Mouse (Mus musculus) C2C12 (cell line): ENCODE measurements at regions not wholly inside any gene's neighbourhood (a gene's known extent, or its start where the extent isn't known, plus 50 kb on each side); places are given as distances from the start of the nearest gene placed in this dataset.

Source experiments
- H3K27me3 ChIP-seq: one replicate; pipeline ENCODE4 v1.6.1; 2011; ENCODE audit not compliant: control insufficient read depth, insufficient read depth, insufficient read length
- H3K36me3 ChIP-seq: one replicate; pipeline ENCODE4 v1.6.1; 2011; ENCODE audit not compliant: control insufficient read depth, insufficient read depth
- H3K4me3 ChIP-seq: one replicate; pipeline ENCODE4 v1.5.1; 2011; ENCODE audit warnings: mild to moderate bottlenecking, control low read depth; ENCODE audit not compliant: poor library complexity, insufficient read depth, severe bottlenecking
- H3K79me2 ChIP-seq: one replicate; pipeline ENCODE4 v1.6.1; 2011; ENCODE audit not compliant: control insufficient read depth, insufficient read depth
- H3K79me3 ChIP-seq: one replicate; pipeline ENCODE4 v1.6.1; 2011; ENCODE audit warnings: low read depth, control low read depth
- H3ac ChIP-seq: one replicate; pipeline ENCODE3; 2011; ENCODE audit warnings: low read depth; ENCODE audit not compliant: control insufficient read depth, insufficient read length
- CEBPB ChIP-seq: IDR thresholded peaks from one replicate; pipeline ENCODE4 v1.6.1; 2011; ENCODE audit warnings: low read depth, mild to moderate bottlenecking, control low read depth, moderate library complexity
- CTCF ChIP-seq: IDR thresholded peaks from one replicate; pipeline ENCODE4 v1.5.1; 2011; ENCODE audit not compliant: control insufficient read depth, insufficient read depth, insufficient read length
- FOSL1 ChIP-seq: IDR thresholded peaks from one replicate; pipeline ENCODE4 v1.8.0; 2011; ENCODE audit warnings: mild to moderate bottlenecking, low read length; ENCODE audit not compliant: poor library complexity, insufficient read depth, severe bottlenecking
- MAX ChIP-seq: IDR thresholded peaks from one replicate; pipeline ENCODE4 v1.6.1; 2011; ENCODE audit warnings: mild to moderate bottlenecking, control low read depth
- MYOD1 ChIP-seq: IDR thresholded peaks from one replicate; pipeline ENCODE4 v1.6.1; 2011; ENCODE audit warnings: low read depth; ENCODE audit not compliant: control insufficient read depth, insufficient read length
- MYOG ChIP-seq: IDR thresholded peaks from one replicate; pipeline ENCODE4 v1.6.1; 2011; ENCODE audit not compliant: control insufficient read depth, insufficient read length; ENCODE audit errors: extremely low read depth
- USF1 ChIP-seq: IDR thresholded peaks from one replicate; pipeline ENCODE4 v1.6.1; 2011; ENCODE audit warnings: low read depth, mild to moderate bottlenecking, control low read depth, moderate library complexity

DNA sequence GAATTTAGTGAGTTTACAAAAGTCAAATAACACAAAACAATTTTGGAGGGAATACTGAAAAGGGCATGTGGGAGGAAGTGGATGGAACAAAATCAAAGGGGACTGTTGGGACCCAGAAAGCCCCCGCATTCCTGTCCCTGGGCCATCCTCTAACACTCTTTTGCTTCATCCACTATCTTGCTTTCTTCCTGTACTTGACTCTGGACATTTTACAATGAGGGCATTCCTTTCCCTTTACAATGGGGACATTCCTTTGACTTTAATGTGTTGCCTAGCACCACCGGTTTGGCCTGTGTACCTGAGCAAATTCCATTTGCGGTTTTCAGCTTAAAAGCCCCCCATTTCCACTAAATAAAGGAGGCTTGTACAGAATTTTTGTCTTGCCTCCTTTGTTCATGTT lies 1341.0 kb downstream of the Pcdh17 start:
- Histone ChIP-seq H3ac (no peak overlapping the region), H3K36me3 (no peaks in the 10 kb centered on the region), H3K4me3 (no peak overlapping the region), H3K79me2 (no peaks in the 10 kb centered on the region), H3K27me3 (no peaks in the 10 kb centered on the region), H3K79me3 (no peaks in the 10 kb centered on the region)
- TF ChIP-seq MYOG = no peak
- no peak for TF ChIP-seq MAX
- no peak for TF ChIP-seq FOSL1
- no peak for TF ChIP-seq MYOD1
- TF ChIP-seq USF1 = no peak
- no peak for TF ChIP-seq CTCF
- TF ChIP-seq CEBPB = no peak

DNA sequence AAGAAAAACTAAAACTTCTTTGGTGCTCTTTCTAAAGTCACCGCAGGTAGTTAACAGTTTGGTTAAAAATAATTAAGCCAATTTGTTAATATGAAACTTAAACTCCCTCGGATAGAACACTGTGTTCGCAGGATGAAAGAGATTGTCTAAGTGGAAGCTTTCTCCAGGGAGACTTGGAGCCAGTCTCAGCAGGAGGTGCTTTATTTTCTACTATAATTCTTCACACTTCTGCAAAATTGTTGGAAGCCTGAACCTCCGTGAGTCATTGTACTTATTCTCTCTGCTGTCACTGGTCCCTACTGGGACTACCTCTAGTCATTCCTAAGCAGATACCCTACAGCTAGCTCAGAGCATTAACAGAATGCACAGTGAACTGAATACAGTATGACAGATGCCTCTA lies 1327.3 kb downstream of the Pcdh17 start:
- no peaks in the 10 kb centered on the region for H3K79me3 ChIP-seq
- H3K27me3 ChIP-seq = no peaks in the 10 kb centered on the region
- H3K36me3 ChIP-seq = no peaks in the 10 kb centered on the region
- H3ac ChIP-seq = no peak overlapping the region
- no peaks in the 10 kb centered on the region for H3K79me2 ChIP-seq
- no peak for TF ChIP-seq CTCF
- no peak for TF ChIP-seq USF1
- no peak for TF ChIP-seq MAX
- TF ChIP-seq FOSL1 = no peak
- no peak overlapping the region for H3K4me3 ChIP-seq

DNA sequence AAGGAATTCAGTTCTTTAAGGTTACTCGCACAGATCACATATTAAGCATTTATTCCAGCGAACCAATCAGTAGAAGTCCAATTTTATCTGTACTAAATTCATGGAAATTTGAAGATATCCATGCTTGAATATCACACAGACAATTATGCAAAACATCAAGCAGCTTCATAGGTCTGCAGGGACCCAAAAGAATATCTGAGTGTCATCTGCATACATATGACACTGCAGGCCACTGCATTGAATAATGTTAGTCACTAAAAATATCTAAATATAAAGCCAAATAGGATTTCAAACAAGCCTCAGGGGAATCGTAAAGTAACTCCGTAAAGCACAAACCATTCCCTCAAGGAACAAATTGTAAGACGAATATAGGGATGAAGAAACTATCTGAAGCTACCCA lies 1324.9 kb downstream of the Pcdh17 start:
- H3ac ChIP-seq = no peak overlapping the region
- no peaks in the 10 kb centered on the region for H3K36me3 ChIP-seq
- TF ChIP-seq USF1 = no peak
- H3K79me3 ChIP-seq = no peaks in the 10 kb centered on the region
- no peaks in the 10 kb centered on the region for H3K27me3 ChIP-seq
- H3K4me3 ChIP-seq = no peak overlapping the region
- no peaks in the 10 kb centered on the region for H3K79me2 ChIP-seq

DNA sequence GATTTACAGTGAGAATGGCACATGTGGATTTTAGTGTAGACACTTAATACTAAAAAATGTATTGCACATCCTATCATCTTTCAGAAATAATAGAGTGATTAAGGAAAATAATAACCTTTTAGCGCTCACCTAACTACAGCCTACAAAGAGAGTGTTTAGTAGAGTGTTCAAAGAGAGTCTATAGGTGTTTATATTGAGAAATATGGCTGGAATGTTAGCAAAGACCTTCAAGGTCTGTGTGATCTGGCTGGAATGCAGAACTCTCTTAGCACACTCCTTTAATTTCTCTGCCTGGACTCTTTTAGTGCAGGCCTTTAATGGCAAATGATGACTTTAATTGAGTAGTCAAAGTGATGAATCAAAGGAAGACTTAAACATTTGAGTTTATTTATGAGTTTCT lies 1314.0 kb downstream of the Pcdh17 start:
- Histone ChIP-seq H3ac (no peak overlapping the region), H3K79me3 (no peaks in the 10 kb centered on the region), H3K4me3 (no peak overlapping the region), H3K27me3 (no peaks in the 10 kb centered on the region), H3K36me3 (no peaks in the 10 kb centered on the region), H3K79me2 (no peaks in the 10 kb centered on the region)
- TF ChIP-seq MYOD1 = no peak
- no peak for TF ChIP-seq CEBPB

DNA sequence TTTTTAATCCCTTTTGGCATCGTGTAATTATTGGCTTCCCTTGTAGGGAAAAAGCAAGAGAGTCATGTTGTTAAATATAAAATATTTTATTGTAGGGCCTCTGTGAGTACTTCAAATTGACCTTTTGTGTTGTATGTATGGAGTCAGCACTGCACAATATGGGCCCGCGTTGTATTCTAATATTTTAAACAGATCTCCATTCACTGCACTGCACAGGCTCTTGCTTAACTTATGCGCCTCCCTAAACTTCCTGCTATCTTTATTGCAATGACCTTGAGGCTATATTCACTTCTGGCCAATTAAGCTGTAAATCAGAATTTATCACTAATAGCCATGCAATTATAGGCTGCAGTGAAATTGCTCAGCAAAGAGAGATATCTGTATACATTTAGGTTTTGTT lies 1295.2 kb downstream of the Pcdh17 start:
- no peaks in the 10 kb centered on the region for H3K79me3 ChIP-seq

More for the DNA sequence above, 1295.2 kb downstream of the Pcdh17 start:
- H3ac ChIP-seq = no peak overlapping the region
- H3K4me3 ChIP-seq = no peak overlapping the region
- no peaks in the 10 kb centered on the region for H3K27me3 ChIP-seq
- no peaks in the 10 kb centered on the region for H3K36me3 ChIP-seq
- no peaks in the 10 kb centered on the region for H3K79me2 ChIP-seq
- no peak for TF ChIP-seq USF1
- no peak for TF ChIP-seq CTCF
- TF ChIP-seq MYOD1 = no peak
- TF ChIP-seq MYOG = no peak
